Mouse (Mus musculus): ENCODE results near the gene Auts2.

GRCm38 (mm10) chr5:131589948-131590467 lies 953.1 kb downstream of the Auts2 start:
- TF ChIP-seq CTCF (IDR thresholded peaks at IDR 0.05; ENCODE audit: extremely low read depth, insufficient read length, insufficient replicate concordance, low read depth, low read length), result no peak
- no peak for TF ChIP-seq POLR2A (IDR thresholded peaks at IDR 0.05; ENCODE audit: low read depth, low read length)

Measured in small intestine, adult 2 months (tissue).